29 mouse cellular contexts compared by ENCODE assay signal in genomic region chr4:53830579-53830978, GRCm38 (mm10). TPM values are rescaled to one million over a fixed set of nuclear protein-coding genes. Genes with fewer than 3 reads are reported as not detected.
DNase-seq lines count a peak whose midpoint lies in the region; ATAC-seq and TF ChIP-seq lines count a peak whose summit lies in the region.
"Had no signal": no experiment of that assay in that cellular context is flagged by ENCODE, and none has a peak within 500 bp of the region (broad histone marks: within the 10 kb centered on the region; RNA-seq: fewer than 3 reads in every experiment).

No protein-coding gene starts in this region.

- H3K27ac ChIP-seq in kidney, embryonic 15.5 days = no peak overlapping the region
- H3K27ac ChIP-seq in liver, embryonic 16.5 days (ENCODE audit: low read length) = no peak overlapping the region; the same call in 1 of the 2 replicates
- no peak overlapping the region for H3K27ac ChIP-seq in liver, embryonic 12.5 days
- H3K27ac ChIP-seq in liver, postnatal 0 days (ENCODE audit: low read depth) = 0 out of 2 replicates have a peak overlapping the region, but pooled peaks have one; percentile 51
- H3K27ac ChIP-seq: embryonic facial prominence, embryonic 12.5 days; heart, embryonic 15.5 days; hindbrain, embryonic 14.5 days; left cerebral cortex, adult 2 months; limb, embryonic 10.5 days; liver, embryonic 13.5 days; midbrain, embryonic 10.5 days; stomach, postnatal 0 days had no signal

- TF ChIP-seq CTCF in Patski (IDR thresholded peaks at IDR 0.05) = no peak
- no peak for TF ChIP-seq CTCF in liver, postnatal 0 days (IDR thresholded peaks at IDR 0.05; ENCODE audit: low read depth)

- intact Hi-C loops in left cerebral cortex, postnatal 25 days (cut with DNase I) = no loop called here

- DNase-seq in kidney, adult 11 months = peak; percentile 23
- DNase-seq in Patski (ENCODE audit: low read depth, low spot score) = no peak
- no peak for DNase-seq in liver, postnatal 0 days
- no peak for DNase-seq in frontal cortex, adult 2 months (ENCODE audit: extremely low spot score in 1 of 2, low spot score in 1 of 2)
- no peak for DNase-seq in left cerebral cortex, postnatal 25 days (ENCODE audit: low spot score in 2 of 2)
- DNase-seq: adrenal gland, postnatal 36 days; B cell, adult 2 months; cerebellum, adult 11 months; cerebellum, postnatal 14 days; forebrain, postnatal 0 days; heart, postnatal 36 days; liver, embryonic 13.5 days; right cerebral cortex, postnatal 14 days; thymus, adult 2 months; thymus, postnatal 4 days had no signal

- no peak overlapping the region for H3K9ac ChIP-seq in kidney, embryonic 15.5 days
- H3K9ac ChIP-seq in liver, embryonic 16.5 days (ENCODE audit: low read depth, low read length) = no peak overlapping the region
- no peak overlapping the region for H3K9ac ChIP-seq in liver, embryonic 12.5 days
- no peak overlapping the region for H3K9ac ChIP-seq in liver, postnatal 0 days (replicated peaks)
- H3K9ac ChIP-seq: embryonic facial prominence, embryonic 12.5 days; forebrain, postnatal 0 days; heart, embryonic 15.5 days; hindbrain, embryonic 14.5 days; liver, embryonic 13.5 days had no signal

- in situ Hi-C loops in Patski (cut with MboI; ENCODE audit: low pct_unique_long_range_greater_than_20kb) = no loop called here

- peaks cover 5% of the 10 kb centered on the region; the same call in 1 of the 2 replicates for H3K4me1 ChIP-seq in kidney, embryonic 15.5 days
- H3K4me1 ChIP-seq in liver, embryonic 16.5 days (ENCODE audit: control insufficient read depth, low read depth, low read length) = no peaks in the 10 kb centered on the region; the same call in none of the 2 replicates
- H3K4me1 ChIP-seq in liver, embryonic 12.5 days = peaks cover 8% of the 10 kb centered on the region
- peaks cover 17% of the 10 kb centered on the region for H3K4me1 ChIP-seq in liver, postnatal 0 days (ENCODE audit: insufficient read depth)

- POLR2A ChIA-PET in Patski (lab: Charles Lee) = no interaction called here

- H3K9me3 ChIP-seq in kidney, embryonic 15.5 days (replicated peaks) = no peaks in the 10 kb centered on the region
- no peaks in the 10 kb centered on the region for H3K9me3 ChIP-seq in liver, embryonic 16.5 days (replicated peaks; ENCODE audit: control insufficient read depth, low read length)
- H3K9me3 ChIP-seq in liver, embryonic 12.5 days (replicated peaks) = no peaks in the 10 kb centered on the region
- H3K9me3 ChIP-seq in liver, postnatal 0 days (ENCODE audit: low read length) = no peaks in the 10 kb centered on the region
- H3K9me3 ChIP-seq: embryonic facial prominence, embryonic 12.5 days; G1E; heart, embryonic 15.5 days; limb, embryonic 10.5 days; liver, embryonic 13.5 days; midbrain, embryonic 10.5 days had no signal

- 79% methylated on average over 2 of the region's 2 CpGs for WGBS in kidney, embryonic 15.5 days
- WGBS in liver, embryonic 16.5 days (ENCODE audit: insufficient replicate concordance) = 63% methylated on average over 2 of the region's 2 CpGs
- WGBS in liver, embryonic 12.5 days (ENCODE audit: insufficient replicate concordance) = 64% methylated on average over 2 of the region's 2 CpGs
- WGBS in liver, postnatal 0 days (ENCODE audit: insufficient replicate concordance) = 53% methylated on average over 2 of the region's 2 CpGs

- no peak for ATAC-seq in kidney, embryonic 15.5 days (replicated peaks; ENCODE audit: low FRiP score)
- ATAC-seq in liver, embryonic 16.5 days (ENCODE audit: low read depth) = peak; percentile 52
- ATAC-seq in liver, embryonic 12.5 days = no peak
- peak; percentile 60 for ATAC-seq in Patski
- no peak for ATAC-seq in liver, postnatal 0 days
- ATAC-seq: forebrain, postnatal 0 days; inflammation-experienced regulatory T-cells, adult 6 months had no signal

- H3K4me2 ChIP-seq in kidney, embryonic 15.5 days = no peak overlapping the region
- 0 out of 2 replicates have a peak overlapping the region, but pooled peaks have one; percentile 3 for H3K4me2 ChIP-seq in liver, embryonic 16.5 days (ENCODE audit: low read depth, low read length)
- no peak overlapping the region for H3K4me2 ChIP-seq in liver, embryonic 12.5 days
- peak overlapping the region; percentile 19; the same call in 1 of the 2 replicates for H3K4me2 ChIP-seq in liver, postnatal 0 days (ENCODE audit: low read depth, low read length)
- H3K4me2 ChIP-seq: embryonic facial prominence, embryonic 12.5 days; heart, embryonic 15.5 days; hindbrain, embryonic 14.5 days; liver, embryonic 13.5 days had no signal

- H3K36me3 ChIP-seq in kidney, embryonic 15.5 days = no peaks in the 10 kb centered on the region
- no peaks in the 10 kb centered on the region for H3K36me3 ChIP-seq in liver, embryonic 16.5 days (ENCODE audit: control insufficient read depth, insufficient read depth)
- no peaks in the 10 kb centered on the region for H3K36me3 ChIP-seq in liver, embryonic 12.5 days
- H3K36me3 ChIP-seq in liver, postnatal 0 days (replicated peaks; ENCODE audit: insufficient read depth, low read length) = no peaks in the 10 kb centered on the region
- H3K36me3 ChIP-seq: embryonic facial prominence, embryonic 12.5 days; heart, embryonic 15.5 days; limb, embryonic 10.5 days; liver, embryonic 13.5 days had no signal

- no peaks in the 10 kb centered on the region for H3K27me3 ChIP-seq in kidney, embryonic 15.5 days
- H3K27me3 ChIP-seq in liver, embryonic 16.5 days (ENCODE audit: control insufficient read depth, insufficient read depth, low read depth, low read length) = no peaks in the 10 kb centered on the region
- H3K27me3 ChIP-seq in liver, embryonic 12.5 days (replicated peaks) = no peaks in the 10 kb centered on the region
- H3K27me3 ChIP-seq in Patski = no peaks in the 10 kb centered on the region
- H3K27me3 ChIP-seq in liver, postnatal 0 days (ENCODE audit: insufficient read depth, low read length) = no peaks in the 10 kb centered on the region
- H3K27me3 ChIP-seq: CH12.LX; embryonic facial prominence, embryonic 12.5 days; heart, embryonic 15.5 days; liver, embryonic 13.5 days had no signal

- TF ChIP-seq EP300 in liver, postnatal 0 days (IDR thresholded peaks at IDR 0.05; ENCODE audit: low read depth) = no peak

- H3K4me3 ChIP-seq in kidney, embryonic 15.5 days (replicated peaks) = no peak overlapping the region
- no peak overlapping the region for H3K4me3 ChIP-seq in liver, embryonic 16.5 days (ENCODE audit: low read depth, low read length)
- H3K4me3 ChIP-seq in liver, embryonic 12.5 days = no peak overlapping the region
- H3K4me3 ChIP-seq in liver, postnatal 0 days (ENCODE audit: low read depth, low read length) = no peak overlapping the region
- H3K4me3 ChIP-seq: embryonic facial prominence, embryonic 12.5 days; heart, embryonic 15.5 days; left cerebral cortex, adult 2 months; limb, embryonic 10.5 days; liver, embryonic 13.5 days; midbrain, embryonic 10.5 days had no signal

- CTCF ChIA-PET in Patski (lab: Charles Lee) = no interaction called here

RNA-seq across cellular contexts. Expression of gene Tmem38b, which starts 4.7 kb away (rescaled TPM):
- polyA plus RNA-seq in kidney, embryonic 15.5 days (2015; fragmentation: Nextera tagmentation; extraction: Ambion mirVana) = 7.1 and 8.0 TPM in 2 replicates
- 7.0 and 7.2 TPM in 2 replicates for polyA plus RNA-seq in liver, embryonic 16.5 days (2015; fragmentation: Nextera tagmentation; extraction: Ambion mirVana)
- polyA plus RNA-seq in liver, embryonic 12.5 days (2016; fragmentation: Nextera tagmentation; extraction: Ambion mirVana) = 3.0 and 3.3 TPM in 2 replicates
- 19.8 TPM for polyA plus RNA-seq in Patski (2021)
- 15.2 and 17.0 TPM in 2 replicates for polyA plus RNA-seq in liver, postnatal 0 days (2015; fragmentation: Nextera tagmentation; extraction: Ambion mirVana)
- polyA plus RNA-seq in frontal cortex, adult 2 months (2012; rRNA removed) = 7.0 and 8.6 TPM in 2 replicates
- 10 to 100 TPM; 11.5 to 12.8 TPM for total RNA-seq in left cerebral cortex, postnatal 25 days (2021)

RNA-seq across cellular contexts. Expression of gene Tal2, which starts 51.1 kb away (rescaled TPM):
- polyA plus RNA-seq in kidney, embryonic 15.5 days (2015; fragmentation: Nextera tagmentation; extraction: Ambion mirVana) = 0.14 TPM in 2 replicates
- not detected in 2 replicates for polyA plus RNA-seq in liver, embryonic 16.5 days (2015; fragmentation: Nextera tagmentation; extraction: Ambion mirVana)
- polyA plus RNA-seq in liver, embryonic 12.5 days (2016; fragmentation: Nextera tagmentation; extraction: Ambion mirVana) = not detected in 2 replicates
- polyA plus RNA-seq in Patski (2021) = not detected
- 0.05 TPM in 1 of 2 replicates, not detected in the other for polyA plus RNA-seq in liver, postnatal 0 days (2015; fragmentation: Nextera tagmentation; extraction: Ambion mirVana)
- polyA plus RNA-seq in frontal cortex, adult 2 months (2012; rRNA removed) = 0.15 and 0.24 TPM in 2 replicates
- not detected for total RNA-seq in left cerebral cortex, postnatal 25 days (2021)
- total RNA-seq: adrenal gland, postnatal 36 days; CH12.LX had no signal
- polyA plus RNA-seq: G1E; heart, embryonic 15.5 days; inflammation-experienced regulatory T-cells, adult 6 months; kidney, embryonic 14.5 days; liver, embryonic 13.5 days had no signal

Comparison
In these comparisons a context has a peak if more than half of its experiments do, and no peak if none do; other contexts are left out.
1. ATAC-seq: peak in liver, embryonic 16.5 days (single experiment) and Patski (single experiment); none in kidney, embryonic 15.5 days (single experiment), liver, embryonic 12.5 days (single experiment) and liver, postnatal 0 days (single experiment).
2. H3K4me2 ChIP-seq: peak in liver, embryonic 16.5 days (single experiment) and liver, postnatal 0 days (single experiment); none in kidney, embryonic 15.5 days (single experiment) and liver, embryonic 12.5 days (single experiment).